Mouse (Mus musculus) CH12.LX (cell line): Measurements from ENCODE around the gene Slc25a17. TPM values are rescaled to one million over a fixed set of nuclear protein-coding genes. Genes with fewer than 3 reads are reported as not detected.

Experiments
- DNase-seq: peaks from one replicate; pipeline ENCODE4 v3.0.0-alpha.2; 2013; ENCODE audit errors: extremely low read depth
- H3K27ac ChIP-seq: 2 replicates; pipeline ENCODE4 v1.5.1; 2012; ENCODE audit warnings: low read depth, mild to moderate bottlenecking, control low read depth, moderate library complexity; ENCODE audit not compliant: insufficient read depth
- H3K27me3 ChIP-seq: replicated peaks from 2 replicates; pipeline ENCODE3; 2012; ENCODE audit warnings: inconsistent platforms
- H3K36me3 ChIP-seq, 2 experiments: replicated peaks in 1 of 2; 2 replicates each; pipeline versions ENCODE3 to v1.6.1; 2012; ENCODE audit warnings: inconsistent platforms in 1 of 2, low read length in 1 of 2, mild to moderate bottlenecking in 1 of 2, mixed read lengths in 1 of 2, moderate library complexity in 1 of 2; ENCODE audit not compliant: control insufficient read depth in 1 of 2, insufficient read depth in 1 of 2
- H3K4me1 ChIP-seq, 2 experiments: 2 replicates each; pipeline ENCODE4 v1.6.1; 2012; ENCODE audit warnings: inconsistent platforms in 1 of 2, moderate library complexity in 1 of 2; ENCODE audit not compliant: insufficient read depth in 2 of 2, control insufficient read depth in 1 of 2
- H3K4me2 ChIP-seq: 2 replicates; pipeline ENCODE4 v1.6.1; 2012; ENCODE audit warnings: low read depth, mild to moderate bottlenecking, control low read depth; ENCODE audit not compliant: poor library complexity, insufficient read depth, severe bottlenecking
- H3K4me3 ChIP-seq, 3 experiments: fragments of 150-350 bp in 1 of 3; sonication (generic) in 1 of 3; replicated peaks in 1 of 3; 2 replicates each; pipeline versions ENCODE3 to v1.5.1; 2011 to 2012; ENCODE audit warnings: low read depth in 2 of 3, low read length in 2 of 3, mild to moderate bottlenecking in 2 of 3, moderate library complexity in 2 of 3, control low read depth in 1 of 3, improper control_type of control experiment in 1 of 3, inconsistent platforms in 1 of 3, mixed read lengths in 1 of 3; ENCODE audit not compliant: poor library complexity in 1 of 3
- H3K79me2 ChIP-seq: replicated peaks from 2 replicates; pipeline ENCODE4 v1.6.1; 2012; ENCODE audit warnings: mild to moderate bottlenecking, moderate library complexity; ENCODE audit not compliant: control insufficient read depth, poor library complexity, insufficient read depth, severe bottlenecking; ENCODE audit errors: extremely low read depth
- H3K9ac ChIP-seq: 2 replicates; pipeline ENCODE4 v1.6.1; 2012; ENCODE audit warnings: low read depth, mild to moderate bottlenecking, control low read depth, moderate library complexity; ENCODE audit not compliant: insufficient read depth
- H3K9me3 ChIP-seq: replicated peaks from 2 replicates; pipeline ENCODE3; 2012; ENCODE audit warnings: low read length, inconsistent platforms, mixed read lengths
- CHD1 ChIP-seq: IDR thresholded peaks from 2 replicates; pipeline ENCODE4 v1.6.1; 2012; ENCODE audit warnings: low read depth, low read length, improper control_type of control experiment, inconsistent platforms
- CHD2 ChIP-seq: IDR thresholded peaks from 2 replicates; pipeline ENCODE4 v1.6.1; 2011; ENCODE audit warnings: low read length, improper control_type of control experiment
- CTCF ChIP-seq, 2 experiments: IDR thresholded peaks in 1 of 2; conservative IDR thresholded peaks in 1 of 2; 2 replicates each; pipeline ENCODE4 v1.5.1; 2011 to 2012; ENCODE audit warnings: low read depth in 2 of 2, low read length in 2 of 2, improper control_type of control experiment in 1 of 2, inconsistent platforms in 1 of 2, mild to moderate bottlenecking in 1 of 2, moderate library complexity in 1 of 2
- E2F4 ChIP-seq: IDR thresholded peaks from 2 replicates; pipeline ENCODE4 v1.6.1; 2011; ENCODE audit warnings: low read depth, low read length, improper control_type of control experiment; ENCODE audit not compliant: insufficient replicate concordance
- EP300 ChIP-seq: IDR thresholded peaks from 2 replicates; pipeline ENCODE4 v1.6.1; 2011; ENCODE audit warnings: low read length, improper control_type of control experiment
- ETS1 ChIP-seq: conservative IDR thresholded peaks from 2 replicates; pipeline ENCODE4 v1.6.1; 2012; ENCODE audit warnings: low read depth, mild to moderate bottlenecking, inconsistent platforms, low read length, improper control_type of control experiment, moderate library complexity
- GABPA ChIP-seq: IDR thresholded peaks from 2 replicates; pipeline ENCODE4 v1.6.1; 2012; ENCODE audit warnings: low read depth, low read length, improper control_type of control experiment, inconsistent platforms; ENCODE audit not compliant: insufficient replicate concordance
- HCFC1 ChIP-seq: IDR thresholded peaks from 2 replicates; pipeline ENCODE4 v1.6.1; 2012; ENCODE audit warnings: low read depth, mild to moderate bottlenecking, inconsistent platforms, low read length, improper control_type of control experiment
- IRF4 ChIP-seq: IDR thresholded peaks from 2 replicates; pipeline ENCODE4 v1.6.1; 2014; ENCODE audit warnings: low read depth, mild to moderate bottlenecking, inconsistent platforms, low read length, improper control_type of control experiment
- JUN ChIP-seq: IDR thresholded peaks from 2 replicates; pipeline ENCODE4 v1.6.1; 2011; ENCODE audit warnings: low read depth, mild to moderate bottlenecking, low read length, improper control_type of control experiment, moderate library complexity; ENCODE audit not compliant: insufficient read depth
- MAFK ChIP-seq: IDR thresholded peaks from 2 replicates; pipeline ENCODE4 v1.6.1; 2011; ENCODE audit warnings: low read length, improper control_type of control experiment; ENCODE audit not compliant: insufficient replicate concordance
- MAX ChIP-seq: IDR thresholded peaks from 2 replicates; pipeline ENCODE4 v1.6.1; 2011; ENCODE audit warnings: low read length, improper control_type of control experiment
- MEF2A ChIP-seq: IDR thresholded peaks from 2 replicates; pipeline ENCODE4 v1.6.1; 2014; ENCODE audit warnings: low read depth, mild to moderate bottlenecking, inconsistent platforms, low read length, improper control_type of control experiment, borderline replicate concordance
- MXI1 ChIP-seq: IDR thresholded peaks from 2 replicates; pipeline ENCODE4 v1.6.1; 2011; ENCODE audit warnings: mild to moderate bottlenecking, low read depth, low read length, improper control_type of control experiment
- MYC ChIP-seq: IDR thresholded peaks from 2 replicates; pipeline ENCODE4 v1.6.1; 2011; ENCODE audit warnings: low read depth, mild to moderate bottlenecking, improper control_type of control experiment, low read length
- NELFE ChIP-seq: IDR thresholded peaks from 2 replicates; pipeline ENCODE4 v1.6.1; 2011; ENCODE audit warnings: low read depth, low read length, improper control_type of control experiment
- PAX5 ChIP-seq: IDR thresholded peaks from 2 replicates; pipeline ENCODE4 v1.6.1; 2012; ENCODE audit warnings: low read length, inconsistent platforms, mixed read lengths
- POLR2A ChIP-seq: IDR thresholded peaks from 2 replicates; pipeline ENCODE4 v1.6.1; 2011; ENCODE audit warnings: low read depth, mild to moderate bottlenecking, improper control_type of control experiment, low read length
- POLR2AphosphoS2 ChIP-seq: IDR thresholded peaks from 2 replicates; pipeline ENCODE4 v1.6.1; 2011; ENCODE audit warnings: low read depth, low read length, improper control_type of control experiment
- RAD21 ChIP-seq: IDR thresholded peaks from 2 replicates; pipeline ENCODE4 v1.6.1; 2011; ENCODE audit warnings: low read depth, mild to moderate bottlenecking, low read length, improper control_type of control experiment, moderate library complexity
- RCOR1 ChIP-seq: conservative IDR thresholded peaks from 2 replicates; pipeline ENCODE4 v1.6.1; 2012; ENCODE audit warnings: low read depth, mild to moderate bottlenecking, inconsistent platforms, low read length, improper control_type of control experiment
- SIN3A ChIP-seq: IDR thresholded peaks from 2 replicates; pipeline ENCODE4 v1.6.1; 2012; ENCODE audit warnings: low read length, improper control_type of control experiment, inconsistent platforms
- SMC3 ChIP-seq: IDR thresholded peaks from 2 replicates; pipeline ENCODE4 v1.6.1; 2011; ENCODE audit warnings: low read depth, low read length, improper control_type of control experiment
- TBP ChIP-seq: conservative IDR thresholded peaks from 2 replicates; pipeline ENCODE4 v1.6.1; 2011; ENCODE audit warnings: low read depth, low read length, improper control_type of control experiment
- TCF12 ChIP-seq: IDR thresholded peaks from 2 replicates; pipeline ENCODE4 v1.6.1; 2014; ENCODE audit warnings: low read depth, mild to moderate bottlenecking, inconsistent platforms, low read length, improper control_type of control experiment
- UBTF ChIP-seq: IDR thresholded peaks from 2 replicates; pipeline ENCODE4 v1.6.1; 2012; ENCODE audit warnings: low read depth, mild to moderate bottlenecking, inconsistent platforms, low read length, improper control_type of control experiment, moderate library complexity
- USF1 ChIP-seq: IDR thresholded peaks from 2 replicates; pipeline ENCODE4 v1.6.1; 2014; ENCODE audit warnings: low read depth, mild to moderate bottlenecking, inconsistent platforms, low read length, improper control_type of control experiment
- USF2 ChIP-seq: conservative IDR thresholded peaks from 2 replicates; pipeline ENCODE4 v1.6.1; 2011; ENCODE audit warnings: low read depth, low read length, improper control_type of control experiment
- ZC3H11A ChIP-seq: IDR thresholded peaks from 2 replicates; pipeline ENCODE4 v1.6.1; 2012; ENCODE audit warnings: low read depth, mild to moderate bottlenecking, inconsistent platforms, low read length, improper control_type of control experiment
- ZKSCAN1 ChIP-seq: IDR thresholded peaks from 2 replicates; pipeline ENCODE4 v1.6.1; 2012; ENCODE audit warnings: low read depth, inconsistent platforms, low read length, improper control_type of control experiment, borderline replicate concordance
- dilution Hi-C: fragments of 300-500 bp; cut with MboI; formaldehyde crosslinking; loops from 2 replicates; pipeline ENCODE4 v1.14.3; 2020; ENCODE audit warnings: low sequenced_read_pairs; ENCODE audit not compliant: extremely low pct_unique_long_range_greater_than_20kb, extremely low pct_ligation_motif_present
- in situ Hi-C: fragments of 300-500 bp; cut with MboI; formaldehyde crosslinking; loops from 3 replicates; pipeline ENCODE4 v1.14.3; 2019; ENCODE audit warnings: low sequenced_read_pairs, low pct_ligation_motif_present, low pct_unique_long_range_greater_than_20kb, mixed read lengths
- polyA plus RNA-seq: library from polyadenylated mRNA; unstranded; fragments of >175 nt; gene quantifications from 2 replicates; pipeline ENCODE4 v1.2.1, GENCODE M21; 2012; ENCODE audit warnings: low read depth; ENCODE audit not compliant: insufficient read length
- total RNA-seq, 2 experiments: library from RNA; depleted of rRNA; stranded (reverse); fragments of 300-350 nt in 1 of 2; fragments of >200 nt in 1 of 2; gene quantifications; 2 replicates each; pipeline ENCODE4 v1.2.3; 2012 to 2014

The Slc25a17 gene
- total and polyA plus RNA-seq, 3 experiments, result 48.0 to 99.4 (median 76.9) TPM

GRCm38 (mm10) chr15:81304006-81304405 lies 56.6 kb downstream of the Slc25a17 start:
- DNase-seq, result no peak
- no peaks in the 10 kb centered on the region for H3K36me3 ChIP-seq
- H3K4me3 ChIP-seq, result no peak overlapping the region
- H3K27ac ChIP-seq, result no peak overlapping the region
- H3K9me3 ChIP-seq, result peaks cover 7% of the 10 kb centered on the region
- dilution Hi-C loops, result no loop called here
- H3K9ac ChIP-seq, result no peak overlapping the region
- no peaks in the 10 kb centered on the region for H3K79me2 ChIP-seq
- H3K27me3 ChIP-seq, result no peaks in the 10 kb centered on the region
- no peak overlapping the region for H3K4me2 ChIP-seq
- in situ Hi-C loops, result loop anchor here (25.0 kb wide), 1 partner anchor 242 kb away; no protein-coding TSS in a partner anchor
- no peak for TF ChIP-seq NELFE
- TF ChIP-seq ZC3H11A, result no peak
- no peak for TF ChIP-seq RCOR1
- no peak for TF ChIP-seq JUN
- TF ChIP-seq MAX, result no peak
- TF ChIP-seq POLR2A, result no peak
- no peak for TF ChIP-seq CHD1
- no peak for TF ChIP-seq IRF4
- no peak for TF ChIP-seq MAFK
- no peak for TF ChIP-seq CTCF (conservative IDR thresholded peaks at IDR 0.05 in 1 of 2, IDR thresholded peaks at IDR 0.05 in 1 of 2; ENCODE audit: low read depth in 2 of 2, low read length in 2 of 2)
- TF ChIP-seq E2F4, result no peak
- peaks cover 7 to 26% of the 10 kb centered on the region in 2 experiments for H3K4me1 ChIP-seq

DNA sequence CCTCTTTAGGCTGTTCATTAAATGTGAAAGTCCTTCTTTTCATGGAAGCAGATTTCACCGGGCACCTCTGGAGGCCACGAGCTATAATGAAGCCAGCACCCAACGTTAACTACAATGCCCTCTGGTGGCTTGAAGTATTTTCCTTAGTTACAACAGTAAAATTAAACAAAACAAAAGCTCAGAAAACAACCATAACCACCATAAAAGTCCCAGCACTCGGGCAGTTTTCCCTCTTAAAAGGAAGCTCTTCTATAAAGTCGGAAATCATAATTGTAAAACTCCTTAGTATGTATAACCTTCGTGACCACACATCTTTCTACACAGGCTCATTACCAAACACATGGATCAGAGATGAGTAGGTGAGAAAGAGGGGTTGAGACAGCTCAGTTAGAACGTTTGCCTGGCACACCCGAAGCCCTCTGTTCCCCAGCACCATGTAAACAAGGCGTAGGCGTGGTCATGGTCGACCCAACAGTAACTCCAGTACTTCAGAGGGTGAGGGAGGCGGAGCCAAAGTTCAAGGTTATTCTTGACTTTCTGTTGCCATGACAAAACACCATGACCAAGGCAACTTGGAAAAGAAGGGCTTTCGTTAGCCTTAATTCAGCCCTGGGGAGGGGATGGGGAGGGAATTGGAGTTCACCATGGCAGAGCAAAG lies 58.3 kb downstream of the Slc25a17 start:
- H3K79me2 ChIP-seq, result no peaks in the 10 kb centered on the region
- H3K27ac ChIP-seq, result no peak overlapping the region
- H3K9ac ChIP-seq, result peak overlapping the region; percentile 2; the same call in 1 of the 2 replicates
- peak; percentile 60 for DNase-seq
- H3K4me2 ChIP-seq, result peak overlapping the region; percentile 31
- H3K4me3 ChIP-seq, result no peak overlapping the region
- H3K27me3 ChIP-seq, result no peaks in the 10 kb centered on the region
- peaks cover 7 to 22% of the 10 kb centered on the region in 2 experiments for H3K4me1 ChIP-seq
- dilution Hi-C loops, result no loop called here
- no peak for TF ChIP-seq CHD2
- no peak for TF ChIP-seq UBTF
- TF ChIP-seq RAD21, result peak; percentile 49
- TF ChIP-seq E2F4, result no peak
- TF ChIP-seq MEF2A, result no peak
- no peak for TF ChIP-seq HCFC1
- TF ChIP-seq SIN3A, result no peak
- TF ChIP-seq POLR2AphosphoS2, result no peak
- no peak for TF ChIP-seq TBP
- no peak for TF ChIP-seq EP300
- TF ChIP-seq JUN, result no peak
- TF ChIP-seq USF2, result no peak
- 0 out of 2 replicates have a peak, but pooled peaks have one; percentile 54 for TF ChIP-seq MYC
- no peak for TF ChIP-seq ZKSCAN1
- TF ChIP-seq PAX5, result no peak
- TF ChIP-seq ETS1, result no peak
- peak in 1 of 2 experiments; percentile 71; a peak in 2 of 4 replicates for TF ChIP-seq CTCF (conservative IDR thresholded peaks at IDR 0.05 in 1 of 2, IDR thresholded peaks at IDR 0.05 in 1 of 2; ENCODE audit: low read depth in 2 of 2, low read length in 2 of 2)
- TF ChIP-seq MXI1, result no peak
- TF ChIP-seq POLR2A, result no peak
- TF ChIP-seq USF1, result no peak
- no peak for TF ChIP-seq CHD1
- TF ChIP-seq SMC3, result peak; percentile 46
- no peak for TF ChIP-seq GABPA
- TF ChIP-seq MAX, result no peak
- TF ChIP-seq IRF4, result no peak
- no peak for TF ChIP-seq ZC3H11A
- no peak for TF ChIP-seq TCF12
- H3K9me3 ChIP-seq, result peaks cover 7% of the 10 kb centered on the region
- in situ Hi-C loops, result loop anchor here (25.0 kb wide), 1 partner anchor 240 kb away; no protein-coding TSS in a partner anchor
- H3K36me3 ChIP-seq, result no peaks in the 10 kb centered on the region
